Mouse (Mus musculus) left cerebral cortex, postnatal 36 days (tissue): Measurements from ENCODE around the gene Zfp36. TPM values are rescaled to one million over a fixed set of nuclear protein-coding genes. Genes with fewer than 3 reads are reported as not detected.

Source experiments
- DNase-seq, 2 experiments: peaks; one replicate each; pipeline ENCODE4 v3.0.0; 2021 to 2022; ENCODE audit warnings: low spot score in 2 of 2, mixed read lengths in 1 of 2
- intact Hi-C: fragments of 180-260 bp; cut with DNase I; formaldehyde crosslinking; loops from one replicate; pipeline ENCODE4 v1.15.1; 2025
- total RNA-seq, 2 experiments: library from RNA; stranded (reverse); gene quantifications; 2 replicates each; pipeline ENCODE4 v1.2.3; 2021

Zfp36 gene
- total RNA-seq, 2 experiments from 2014 or later = 2.6 to 3.3 TPM

DNA sequence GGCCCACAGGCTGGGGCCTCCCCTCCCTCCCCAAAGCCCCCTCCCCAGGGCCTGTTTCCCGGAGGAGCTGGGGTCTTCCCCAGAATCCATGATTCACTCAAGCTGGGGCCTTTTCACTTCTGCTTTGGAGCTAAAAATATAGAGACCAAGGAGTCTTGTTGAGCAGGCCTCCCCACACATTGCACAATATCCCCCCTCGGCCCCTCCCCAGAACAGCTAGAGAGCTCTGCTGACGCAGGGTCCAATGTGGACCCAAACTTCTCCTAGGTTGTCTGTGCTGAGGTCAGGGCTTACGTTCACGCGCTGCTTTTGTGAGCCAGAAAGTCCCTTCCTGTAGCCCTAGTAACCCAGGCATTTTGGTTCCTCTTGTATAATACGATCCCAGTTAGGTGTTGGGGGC lies 6.0 kb upstream of the Zfp36 start:
- intact Hi-C loops = loop anchor here (1.0 kb wide), 1 partner anchor 13 kb away; no protein-coding TSS in a partner anchor
- no peak for DNase-seq

- intact Hi-C loops = no loop called here
- no peak for DNase-seq
Measured at GRCm38 (mm10) chr7:28385196-28385595, 5.1 kb upstream of the Zfp36 start.

DNA sequence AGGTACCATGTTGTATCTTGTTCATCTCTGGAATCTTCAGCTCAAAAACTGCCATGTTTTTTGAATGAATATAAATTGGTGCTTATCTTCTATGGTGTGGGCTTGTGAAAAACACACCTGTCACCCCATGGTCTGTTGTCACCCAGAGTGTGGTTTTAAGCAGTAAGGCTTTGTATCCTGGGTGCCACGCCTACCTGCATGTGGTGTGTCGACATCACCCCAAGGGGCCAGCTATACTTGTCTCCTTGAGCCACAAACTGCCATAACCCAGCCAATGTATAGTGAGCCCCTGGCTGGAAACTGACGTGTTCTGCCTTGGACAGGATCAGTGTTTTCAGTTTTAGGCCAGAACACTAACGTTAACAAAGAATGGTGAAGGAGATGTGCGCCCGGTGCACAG lies 4.1 kb upstream of the Zfp36 start:
- no peak for DNase-seq
- intact Hi-C loops = no loop called here

- no peak for DNase-seq
- intact Hi-C loops = no loop called here
Measured at GRCm38 (mm10) chr7:28383606-28384005, 3.6 kb upstream of the Zfp36 start.

- intact Hi-C loops = no loop called here
- DNase-seq = peak; percentile 68 to 72
Measured at GRCm38 (mm10) chr7:28382981-28383396, 2.9 kb upstream of the Zfp36 start.

DNA sequence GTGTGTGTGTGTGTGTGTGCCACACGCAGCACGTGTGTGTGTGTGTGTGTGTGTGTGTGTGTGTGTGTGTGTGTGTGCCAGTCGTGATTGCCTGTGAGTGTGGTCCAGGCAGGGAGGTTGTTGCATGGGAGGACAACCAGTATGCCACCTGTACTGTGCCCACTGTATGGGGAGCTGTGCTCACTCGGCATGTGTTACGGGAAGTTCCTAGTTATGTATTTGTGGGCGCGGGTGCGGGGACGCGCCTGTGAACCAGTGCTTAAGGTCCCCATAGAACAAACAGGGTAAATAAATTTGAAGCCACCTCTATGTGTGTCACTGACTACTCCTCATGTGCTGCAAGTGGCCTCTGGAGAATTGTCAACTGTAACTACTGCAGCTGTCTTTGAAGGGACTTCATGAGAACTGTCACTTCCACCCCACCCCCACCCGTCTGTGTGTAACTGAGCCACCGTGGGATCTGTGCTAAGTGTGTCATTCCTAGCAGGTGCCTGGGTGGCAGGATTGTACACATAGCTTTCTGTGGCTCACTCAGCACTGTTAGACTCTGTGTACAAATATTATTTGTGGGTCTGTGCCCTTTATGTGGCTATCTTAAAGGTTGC lies 2.4 kb upstream of the Zfp36 start:
- intact Hi-C loops = no loop called here

GRCm38 (mm10) chr7:28381938-28382337 lies 1.9 kb upstream of the Zfp36 start:
- DNase-seq = peak; percentile 39 to 40

More for the DNA sequence above, 2.4 kb upstream of the Zfp36 start:
- DNase-seq = no peak

DNA sequence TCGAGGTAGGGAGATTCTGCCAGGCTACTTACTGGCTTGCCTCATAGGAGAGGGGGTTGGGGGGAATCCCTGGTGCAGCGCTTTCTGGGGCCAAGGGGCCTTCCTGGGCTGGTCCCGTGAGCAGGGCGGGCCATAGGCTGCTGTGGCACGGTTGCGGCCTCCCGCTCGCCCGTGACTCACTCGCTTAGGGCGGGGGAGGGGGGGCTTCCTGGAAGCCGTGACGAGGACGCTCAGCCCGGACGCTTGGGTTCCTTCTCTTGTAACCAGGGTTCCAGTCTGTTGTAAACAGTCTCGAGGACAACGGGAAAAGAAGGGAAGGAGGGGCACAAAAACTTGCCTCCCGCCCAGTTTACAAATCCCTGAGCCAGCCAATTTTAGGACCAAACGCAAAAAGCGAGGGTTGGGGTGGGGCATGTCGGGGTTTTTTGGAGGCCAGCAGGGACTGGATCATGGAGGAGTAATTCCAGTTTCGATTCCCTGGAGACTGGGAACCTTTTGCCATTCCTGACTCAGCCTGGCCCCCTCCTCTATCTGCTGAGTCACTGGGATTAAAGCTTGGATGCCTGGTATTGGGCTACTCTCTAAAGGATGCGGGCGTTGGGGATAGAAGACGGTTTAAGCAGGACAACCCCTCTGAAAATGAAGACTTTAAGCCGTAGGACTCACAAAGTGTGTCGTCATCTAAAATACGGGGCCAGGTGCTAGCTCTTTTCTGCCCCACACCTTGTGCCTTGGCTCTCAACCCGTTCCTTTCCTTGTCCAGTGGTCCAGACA lies 1.2 kb upstream of the Zfp36 start:
- intact Hi-C loops = no loop called here
- DNase-seq = no peak

More at GRCm38 (mm10) chr7:28381938-28382337, 1.9 kb upstream of the Zfp36 start:
- intact Hi-C loops = no loop called here

- intact Hi-C loops = no loop called here
Measured at GRCm38 (mm10) chr7:28378769-28379651, 1.0 kb downstream of the Zfp36 start.

GRCm38 (mm10) chr7:28378066-28378690 lies 1.9 kb downstream of the Zfp36 start:
- intact Hi-C loops = no loop called here
- DNase-seq = no peak

More at GRCm38 (mm10) chr7:28378769-28379651, 1.0 kb downstream of the Zfp36 start:
- peak; percentile 78 to 79 for DNase-seq

DNA sequence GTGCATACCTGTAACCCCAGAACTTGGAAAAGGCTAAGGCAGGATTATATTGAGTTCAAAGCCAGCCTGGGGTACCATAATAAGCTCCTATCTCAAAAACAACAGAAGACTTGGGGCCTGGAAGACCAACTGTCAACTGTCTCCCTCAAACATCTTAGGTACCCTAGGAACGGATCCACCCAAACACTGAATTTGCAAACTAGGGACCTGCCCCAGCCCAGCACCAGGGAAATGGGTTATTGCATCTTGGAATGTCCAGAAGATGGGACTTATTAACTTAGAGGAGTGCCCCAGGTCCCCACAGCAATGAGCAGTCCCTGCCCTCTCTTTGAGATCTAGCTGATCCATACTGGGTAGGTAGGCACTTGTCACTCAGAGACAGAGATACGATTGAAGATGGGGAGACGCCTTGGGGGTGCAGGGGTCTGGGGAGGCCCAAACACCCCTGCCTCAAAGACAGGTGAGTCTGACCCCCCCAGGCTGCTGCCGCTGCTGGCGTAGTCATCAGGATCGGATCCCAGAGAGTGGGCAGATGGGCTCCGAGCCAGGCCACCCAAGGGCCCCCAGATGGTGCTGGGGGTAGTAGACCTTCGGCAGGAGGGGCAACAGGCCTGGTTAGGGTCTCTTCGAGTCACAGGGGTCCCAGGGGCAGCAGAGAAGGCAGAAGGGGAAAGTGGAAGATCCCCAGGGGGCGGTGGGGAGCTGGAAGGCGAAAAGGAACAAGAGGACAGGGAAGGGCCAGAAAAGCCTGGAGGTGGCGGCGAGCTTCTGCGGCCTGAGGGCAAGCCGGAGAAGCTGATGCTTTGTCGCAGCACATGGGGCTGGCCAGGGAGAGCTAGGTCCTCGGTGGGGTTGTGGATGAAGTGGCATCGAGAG lies 2.6 kb downstream of the Zfp36 start:
- no peak for DNase-seq
- intact Hi-C loops = no loop called here

- DNase-seq = no peak
- intact Hi-C loops = no loop called here
Measured at GRCm38 (mm10) chr7:28376011-28376771, 3.9 kb downstream of the Zfp36 start.

- peak; percentile 71 to 73 for DNase-seq
- intact Hi-C loops = no loop called here
Measured at GRCm38 (mm10) chr7:28375176-28375921, 4.7 kb downstream of the Zfp36 start.

- intact Hi-C loops = no loop called here
Measured at GRCm38 (mm10) chr7:28374647-28375046, 5.4 kb downstream of the Zfp36 start.

GRCm38 (mm10) chr7:28373891-28374495 lies 6.1 kb downstream of the Zfp36 start:
- no peak for DNase-seq
- intact Hi-C loops = loop anchor here (1.0 kb wide), 1 partner anchor 12 kb away; no protein-coding TSS in a partner anchor

More at GRCm38 (mm10) chr7:28374647-28375046, 5.4 kb downstream of the Zfp36 start:
- no peak for DNase-seq

DNA sequence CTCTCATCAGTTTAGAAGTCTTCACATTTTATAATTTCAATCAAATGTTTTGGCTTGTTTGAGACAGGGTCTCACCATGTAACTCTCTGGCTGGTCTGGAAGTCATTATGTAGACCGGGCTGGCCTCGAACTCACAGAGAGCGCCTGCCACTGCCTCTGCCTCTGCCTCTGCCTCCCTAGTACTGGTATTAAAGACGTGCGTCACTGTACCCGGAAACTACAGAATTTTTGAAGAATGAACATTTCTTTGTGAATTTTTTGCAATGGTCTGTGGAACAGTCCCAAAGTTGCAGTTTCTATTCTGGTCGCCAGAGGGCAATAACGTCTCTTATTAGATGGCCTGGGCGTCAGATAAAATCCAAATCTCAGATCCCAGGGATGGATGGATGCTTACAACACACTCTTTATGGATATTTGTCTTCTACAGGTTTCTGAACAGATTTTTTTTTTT lies 6.9 kb downstream of the Zfp36 start:
- DNase-seq = peak; percentile 50 to 67
- intact Hi-C loops = loop anchor here (1.0 kb wide), 1 partner anchor 13 kb away; no protein-coding TSS in a partner anchor
